Mouse (Mus musculus) limb, embryonic 13.5 days (tissue): ENCODE results near the gene Mzt1. TPM values are rescaled to one million over a fixed set of nuclear protein-coding genes. Genes with fewer than 3 reads are reported as not detected.

ENCODE experiments used
- ATAC-seq: fragments of 200-750 bp; cut with Nextera tagmentation; 2 replicates; pipeline ENCODE4 v1.8.0; 2017; ENCODE audit warnings: low read depth, moderate number of reproducible peaks, moderate TSS enrichment; ENCODE audit not compliant: low FRiP score
- H3K27ac ChIP-seq: fragments of 300-500 bp; sonication (generic); 2 replicates; pipeline ENCODE4 v1.5.1; 2015; ENCODE audit warnings: inconsistent platforms, mild to moderate bottlenecking, moderate library complexity
- H3K27me3 ChIP-seq: fragments of 300-500 bp; sonication (generic); 2 replicates; pipeline ENCODE4 v1.6.1; 2015; ENCODE audit warnings: mild to moderate bottlenecking, inconsistent platforms
- H3K36me3 ChIP-seq: fragments of 300-500 bp; sonication (generic); 2 replicates; pipeline ENCODE4 v1.6.1; 2015; ENCODE audit warnings: inconsistent platforms, mild to moderate bottlenecking, moderate library complexity
- H3K4me1 ChIP-seq: fragments of 300-500 bp; sonication (generic); 2 replicates; pipeline ENCODE4 v1.6.1; 2015; ENCODE audit warnings: inconsistent platforms
- H3K4me2 ChIP-seq: fragments of 300-500 bp; sonication (generic); replicated peaks from 2 replicates; pipeline ENCODE4 v1.6.1; 2015; ENCODE audit warnings: inconsistent platforms, mild to moderate bottlenecking, moderate library complexity
- H3K4me3 ChIP-seq: fragments of 300-500 bp; sonication (generic); 2 replicates; pipeline ENCODE4 v1.5.1; 2015; ENCODE audit warnings: moderate library complexity, mild to moderate bottlenecking, inconsistent platforms
- H3K9ac ChIP-seq: fragments of 300-500 bp; sonication (generic); 2 replicates; pipeline ENCODE4 v1.6.1; 2015; ENCODE audit warnings: mild to moderate bottlenecking, inconsistent platforms
- H3K9me3 ChIP-seq: fragments of 300-500 bp; sonication (generic); 2 replicates; pipeline ENCODE4 v1.6.1; 2016; ENCODE audit warnings: inconsistent platforms
- WGBS: fragments of 180-500 bp; shearing (Covaris S2); methylation state at CpG from one replicate; pipeline ENCODE4 v1.1.7; 2015; 5-methylcytosine and 5-hydroxymethylcytosine counted together
- polyA plus RNA-seq: library from polyadenylated mRNA; unstranded; fragments of >200 nt; fragmentation: Nextera tagmentation; extraction: Ambion mirVana; gene quantifications from 2 replicates; pipeline ENCODE4 v1.2.1, GENCODE M21; 2015

The Mzt1 gene
- polyA plus RNA-seq, 1 experiment from 2014 or later: 92.7 TPM

DNA sequence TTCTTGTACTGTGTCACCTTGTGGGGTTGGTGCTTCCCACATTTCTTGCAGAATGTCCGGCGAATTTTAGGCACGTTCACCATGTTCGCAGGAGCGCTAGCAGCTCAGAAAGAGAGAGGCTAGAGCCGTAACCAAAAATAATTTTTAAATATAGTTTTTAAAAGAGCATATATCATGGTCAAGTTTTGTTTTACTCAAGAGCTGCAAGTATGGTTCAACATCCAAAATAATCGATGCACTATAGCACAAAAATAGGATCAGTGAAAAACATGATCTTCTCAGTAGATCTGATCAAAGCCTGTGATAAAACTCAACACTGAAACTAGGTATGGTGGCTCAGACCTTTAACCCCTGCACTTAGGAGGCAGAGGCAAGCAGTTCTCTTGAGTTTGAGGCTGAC, 51.7 kb downstream of the Mzt1 start, which contains the start of gene Rpl36a-ps1:
TSS of gene Rpl36a-ps1 (minus strand) at position 101 of the 400 bp plus-strand sequence.
- no peak within 1 kb of the TSS for H3K9ac ChIP-seq
- no peak within 1 kb of the TSS for H3K4me2 ChIP-seq
- WGBS: 95% methylated on average over 7 of the region's 7 CpGs
- no peaks in the 10 kb centered on the region for H3K27me3 ChIP-seq
- H3K4me3 ChIP-seq: no peak within 1 kb of the TSS
- no peak within 1 kb of the TSS for H3K27ac ChIP-seq
- no peaks in the 10 kb centered on the region for H3K36me3 ChIP-seq
- peaks cover 7% of the 10 kb centered on the region for H3K4me1 ChIP-seq
- ATAC-seq: no peak
- no peaks in the 10 kb centered on the region for H3K9me3 ChIP-seq

- Histone ChIP-seq H3K27me3 (no peaks in the 10 kb centered on the region), H3K9me3 (no peaks in the 10 kb centered on the region), H3K4me1 (peaks cover 7% of the 10 kb centered on the region), H3K4me3 (no peak overlapping the region), H3K27ac (no peak overlapping the region), H3K9ac (no peak overlapping the region), H3K4me2 (no peak overlapping the region), H3K36me3 (no peaks in the 10 kb centered on the region)
- no peak for ATAC-seq
- 85% methylated on average over 2 of the region's 2 CpGs for WGBS
Observed at GRCm38 (mm10) chr14:98992482-98992881, 53.5 kb downstream of the Mzt1 start.

DNA sequence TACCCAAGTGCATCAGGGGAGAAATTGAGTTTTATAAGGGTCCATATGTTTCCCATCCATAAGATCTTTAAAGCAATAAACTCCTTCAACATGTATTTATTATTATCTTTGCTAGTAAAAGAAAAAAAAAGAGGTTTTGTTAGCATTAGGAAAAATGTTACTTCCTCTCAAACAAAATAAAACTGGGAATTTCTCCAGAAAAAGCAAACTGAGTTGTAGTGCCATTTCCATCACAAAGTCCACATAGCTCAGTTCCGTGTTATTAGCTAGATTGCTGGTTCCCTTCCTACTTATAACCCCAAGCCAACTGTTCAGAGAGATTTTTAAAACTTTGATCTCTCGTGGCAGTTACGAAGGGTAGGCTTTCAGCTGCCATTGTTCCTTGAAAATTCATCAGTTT, 55.3 kb downstream of the Mzt1 start:
- H3K9me3 ChIP-seq: no peaks in the 10 kb centered on the region
- H3K27me3 ChIP-seq: no peaks in the 10 kb centered on the region
- no peaks in the 10 kb centered on the region for H3K36me3 ChIP-seq
- ATAC-seq: no peak
- WGBS: 23% methylated on average over 3 of the region's 3 CpGs
- H3K4me3 ChIP-seq: no peak overlapping the region
- no peak overlapping the region for H3K4me2 ChIP-seq
- no peak overlapping the region for H3K27ac ChIP-seq
- H3K9ac ChIP-seq: no peak overlapping the region
- H3K4me1 ChIP-seq: peaks cover 7% of the 10 kb centered on the region

DNA sequence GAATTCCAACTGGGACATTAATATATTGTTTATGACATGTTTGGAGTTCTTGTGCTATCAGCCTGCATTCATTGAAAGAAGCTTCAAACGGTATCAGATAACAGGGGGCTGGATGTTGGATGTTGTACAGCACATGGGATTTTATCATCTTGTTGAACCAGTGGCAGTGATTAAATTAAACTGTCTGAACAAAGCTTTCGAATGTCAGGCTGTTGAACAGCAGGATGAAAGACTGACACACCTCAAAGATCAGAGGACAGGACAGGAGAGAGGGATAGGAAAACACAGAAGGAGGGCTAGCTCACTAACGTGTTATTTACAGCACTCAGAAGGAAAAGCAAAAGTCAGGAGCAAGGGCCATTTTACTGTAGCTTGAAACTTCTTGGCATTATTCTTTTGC, 56.1 kb downstream of the Mzt1 start:
- Histone ChIP-seq H3K9me3 (no peaks in the 10 kb centered on the region), H3K27me3 (no peaks in the 10 kb centered on the region), H3K9ac (no peak overlapping the region), H3K4me3 (no peak overlapping the region), H3K27ac (no peak overlapping the region), H3K36me3 (no peaks in the 10 kb centered on the region), H3K4me1 (peaks cover 7% of the 10 kb centered on the region), H3K4me2 (no peak overlapping the region)
- ATAC-seq: no peak
- WGBS: 13% methylated on average over 3 of the region's 3 CpGs

Other genes with a start within 250 kb of the Mzt1 start
- 0.77 and 1.6 TPM in 2 replicates for gene Rpl36a-ps1, start 51.8 kb downstream of the Mzt1 start, polyA plus RNA-seq
- gene Bora, start 88 bp upstream of the Mzt1 start, polyA plus RNA-seq: 76.7 and 79.3 TPM in 2 replicates
- gene Pibf1, start 53.3 kb upstream of the Mzt1 start, polyA plus RNA-seq: 21.8 and 22.6 TPM in 2 replicates
- 35.0 and 36.4 TPM in 2 replicates for gene Dis3, start 53.6 kb upstream of the Mzt1 start, polyA plus RNA-seq